Mouse (Mus musculus) embryo, embryonic 11.5 days (tissue): ENCODE data around the gene Mrpl46.

Experiments
- DNase-seq: peaks from one replicate; pipeline ENCODE4 v3.0.0-alpha.2; 2012; ENCODE audit warnings: low read depth, low spot score

Gene Mrpl46

DNA sequence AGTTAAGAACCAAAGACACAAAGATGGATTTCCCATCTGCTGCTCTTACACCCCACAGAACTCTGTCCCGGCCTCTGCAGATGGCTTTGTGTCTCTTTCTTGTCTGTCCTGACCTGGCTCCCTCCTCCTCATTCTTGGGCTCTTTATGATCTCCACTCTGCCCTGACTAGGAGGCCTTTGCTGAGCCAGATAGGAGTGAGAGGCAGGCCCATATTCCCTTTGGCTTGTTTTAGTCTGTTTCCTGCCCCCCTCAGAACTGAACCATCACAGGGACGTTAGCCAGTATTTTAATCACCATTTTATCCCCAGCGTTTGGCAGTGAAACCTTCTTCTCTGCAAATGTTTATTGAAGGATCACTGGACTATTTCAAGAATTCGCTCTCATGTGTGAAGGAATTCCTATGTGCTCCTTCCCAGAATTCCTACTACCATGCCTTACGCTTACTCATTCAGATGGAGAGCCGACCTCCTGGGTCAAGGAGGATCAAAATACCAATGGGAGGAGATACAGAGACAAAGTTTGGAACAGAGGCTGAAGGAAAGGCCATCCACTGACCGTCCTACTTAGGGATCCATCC is 14.2 kb downstream of the Mrpl46 start:
- DNase-seq: no peak

DNA sequence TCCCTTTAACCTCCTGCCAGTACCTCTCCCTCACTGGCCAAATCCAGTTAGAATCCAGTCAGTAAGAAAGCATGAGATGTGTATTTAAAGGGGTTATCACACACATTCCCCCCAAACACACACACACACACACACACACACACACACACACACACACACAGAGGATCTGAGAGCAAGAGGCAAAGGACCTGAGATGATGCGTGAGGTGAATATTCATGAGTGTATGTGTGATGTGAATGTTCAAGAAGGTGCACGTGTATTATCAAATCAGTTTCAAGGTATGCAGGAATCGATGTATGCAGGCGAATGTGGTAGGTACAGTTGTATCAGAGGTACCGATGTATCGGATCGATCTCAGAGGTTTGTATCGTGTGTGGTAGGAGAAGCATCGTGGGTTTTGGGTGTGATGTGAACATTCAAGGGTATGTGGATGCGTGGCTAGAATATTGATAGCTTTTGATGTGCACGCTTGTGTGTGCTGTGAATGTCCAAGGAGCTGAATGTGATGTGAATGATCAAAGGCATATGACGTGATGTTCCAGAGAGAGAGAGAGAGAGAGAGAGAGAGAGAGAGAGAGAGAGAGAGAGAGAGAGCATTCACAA is 15.3 kb downstream of the Mrpl46 start:
- no peak for DNase-seq

DNA sequence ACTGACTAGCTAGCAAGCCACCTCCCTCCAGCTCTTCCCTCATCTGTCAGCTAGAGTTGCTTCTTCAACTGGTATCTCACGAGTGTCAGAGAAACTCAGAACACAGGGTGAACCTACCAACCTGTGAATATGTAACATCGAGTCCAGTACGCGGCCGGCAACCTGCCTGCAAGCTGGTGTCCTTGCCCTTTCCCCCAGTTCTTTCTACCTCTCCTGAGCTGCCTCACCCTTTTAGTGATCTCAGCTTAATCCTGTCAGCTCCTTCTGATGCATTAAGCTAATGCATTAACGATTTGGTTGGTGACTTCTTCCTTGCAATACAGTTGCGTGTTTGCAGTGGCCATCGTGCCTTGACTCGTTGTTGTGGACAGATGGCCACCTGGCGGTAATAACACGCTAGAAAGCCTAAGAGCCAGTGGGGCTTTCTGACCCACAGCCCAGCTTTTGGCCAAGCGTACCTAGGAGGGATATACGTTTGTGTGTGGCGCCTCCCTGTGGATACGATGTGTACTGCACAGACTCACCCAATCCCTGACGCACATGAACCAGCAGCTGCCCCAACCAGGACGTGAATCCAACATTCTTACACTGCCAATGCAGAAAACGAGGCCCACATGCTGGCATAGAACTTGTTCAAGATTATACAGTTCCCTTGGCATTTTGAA is 17.2 kb downstream of the Mrpl46 start:
- peak; percentile 67 for DNase-seq

DNA sequence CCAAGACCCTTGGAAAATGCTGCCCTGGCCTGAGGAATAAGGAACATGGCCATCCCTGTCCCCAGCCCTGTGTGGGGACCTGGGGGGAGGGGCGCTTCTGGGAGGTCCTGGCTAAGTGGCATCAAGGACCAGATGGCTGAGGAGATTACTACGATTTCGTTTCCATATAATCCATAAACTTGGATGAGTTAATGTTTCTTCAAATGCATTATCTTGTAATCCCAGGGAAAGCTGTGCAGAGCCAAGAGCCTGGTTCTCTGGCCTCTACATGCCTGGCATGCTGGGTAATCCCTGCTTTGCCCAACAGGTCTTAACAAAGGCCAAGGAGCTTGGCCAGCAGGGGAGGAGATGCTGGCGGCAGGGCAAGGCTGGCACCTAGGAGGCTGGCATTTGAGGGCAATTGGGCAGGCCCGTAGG is 18.1 kb downstream of the Mrpl46 start:
- no peak for DNase-seq

DNA sequence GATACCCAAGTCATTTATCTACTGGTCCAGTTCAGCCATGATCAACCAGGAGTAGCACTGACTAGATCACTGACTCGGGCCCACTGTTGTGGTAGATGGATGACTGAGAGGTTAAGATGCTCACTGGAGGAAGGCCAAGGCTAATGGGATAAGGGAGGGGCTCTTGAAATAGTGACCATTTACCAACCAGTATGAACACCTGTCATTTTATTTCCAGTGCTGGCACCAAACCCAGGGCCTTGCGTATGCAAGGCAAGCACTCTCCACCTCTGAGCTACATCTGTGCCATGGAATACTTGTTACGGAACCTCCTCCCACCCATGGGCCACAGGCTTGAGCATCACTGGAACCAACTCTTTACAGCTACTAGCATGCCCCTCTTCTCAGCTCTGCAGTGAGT is 19.5 kb downstream of the Mrpl46 start:
- no peak for DNase-seq

DNA sequence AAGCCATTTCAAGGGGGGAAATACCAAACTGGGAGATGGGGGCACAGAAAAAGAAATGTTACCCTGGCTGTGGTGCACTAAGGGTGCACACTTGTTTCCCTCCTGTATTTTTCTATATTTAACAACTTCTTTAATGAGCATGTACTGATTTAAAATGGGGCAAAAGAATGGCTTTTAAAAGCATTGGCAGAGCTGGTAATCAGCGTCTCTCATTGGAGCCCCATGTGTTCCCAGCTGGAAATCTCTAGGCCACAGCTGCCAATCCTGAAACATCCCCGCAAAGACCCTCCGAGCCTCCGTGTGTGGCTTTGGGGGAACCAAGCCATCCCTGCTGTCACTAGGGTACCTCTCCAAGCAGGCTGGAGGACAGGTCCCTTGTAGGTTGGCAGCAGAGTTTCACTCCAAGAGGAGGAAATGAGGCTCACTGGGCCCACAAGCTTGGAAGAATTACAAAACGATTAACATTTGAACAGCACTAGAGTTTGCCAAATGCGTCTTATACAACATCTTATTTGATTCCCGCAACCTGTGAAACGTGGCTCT is 28.8 kb downstream of the Mrpl46 start:
- no peak for DNase-seq

DNA sequence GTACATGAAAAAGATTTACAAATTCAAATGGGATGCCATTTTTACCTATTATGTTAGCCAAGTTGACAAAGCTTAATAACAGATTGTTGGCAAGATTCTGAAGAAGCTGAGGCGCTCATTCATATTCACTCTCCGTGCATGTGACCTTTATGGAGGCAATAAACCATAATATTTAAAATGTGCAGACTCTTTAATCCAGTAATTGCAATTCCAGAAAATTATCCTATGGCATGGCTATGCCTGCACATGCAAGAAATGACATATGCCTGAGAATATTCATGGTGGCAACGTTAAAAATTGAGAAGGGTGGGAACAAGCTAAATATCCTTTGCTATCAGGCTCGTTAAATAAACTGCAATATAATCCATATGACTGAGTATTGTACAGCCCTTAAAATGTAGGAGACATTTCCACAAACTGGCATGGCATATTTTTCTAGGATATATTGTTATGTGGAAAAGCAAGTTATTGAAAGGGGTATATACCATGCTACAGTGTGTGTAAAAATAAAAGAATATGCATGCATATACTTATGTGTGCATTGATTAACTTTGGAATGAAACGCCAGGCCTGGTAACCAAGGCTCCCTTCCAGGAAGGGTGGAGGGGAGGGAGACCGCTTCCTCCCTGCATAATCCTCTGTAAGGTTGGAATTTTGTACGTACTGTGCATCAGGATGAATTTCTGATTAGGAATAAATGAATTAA is 29.4 kb downstream of the Mrpl46 start:
- no peak for DNase-seq

DNA sequence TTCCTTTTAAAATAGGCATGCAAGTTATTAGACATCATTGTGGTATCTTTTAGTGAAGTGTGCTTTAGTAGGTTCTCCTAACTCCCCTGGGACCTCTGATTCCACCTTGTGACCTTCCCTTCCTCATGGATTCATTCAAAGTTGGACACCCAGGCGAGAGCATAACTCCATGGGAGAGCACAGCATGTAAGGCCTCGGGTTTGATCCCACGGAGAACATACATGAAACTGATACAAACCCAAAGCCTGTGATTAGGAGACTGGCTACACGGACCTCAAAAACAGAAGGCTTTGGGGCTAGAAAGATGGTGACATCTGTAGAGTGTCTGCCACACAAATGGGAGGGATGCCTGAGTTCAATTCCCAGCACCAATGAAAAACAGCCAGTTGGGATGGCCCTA is 30.4 kb downstream of the Mrpl46 start:
- no peak for DNase-seq

DNA sequence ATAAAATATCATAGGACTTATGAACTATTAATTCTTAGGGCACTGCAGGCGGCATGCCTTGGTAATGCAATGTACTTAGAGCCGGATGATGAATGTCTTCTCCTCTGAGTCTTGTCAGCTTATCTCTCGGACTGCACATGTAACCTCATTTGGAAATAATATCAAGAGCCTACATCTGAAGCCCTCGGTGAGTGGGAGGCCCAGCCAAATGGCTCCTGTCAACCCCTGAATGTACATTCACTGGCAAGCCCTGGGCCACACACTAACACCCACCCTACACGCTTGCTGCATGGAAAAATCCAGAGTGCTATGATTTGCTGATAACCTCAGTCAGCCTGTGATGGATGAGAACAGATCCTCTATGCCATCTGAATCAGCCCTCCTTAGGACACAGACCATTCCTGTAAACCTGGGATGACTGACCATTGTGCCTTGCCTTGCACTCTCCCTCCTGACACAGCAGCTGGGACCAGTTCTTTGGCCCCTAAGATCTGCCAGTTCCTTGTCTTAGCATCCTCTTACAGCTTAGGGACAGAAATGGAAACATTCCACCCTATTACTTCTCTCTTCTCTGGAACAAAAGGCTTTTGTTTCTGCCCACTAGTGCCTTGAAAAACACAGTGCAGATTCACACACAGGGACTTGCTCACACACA is 39.5 kb downstream of the Mrpl46 start:
- no peak for DNase-seq

DNA sequence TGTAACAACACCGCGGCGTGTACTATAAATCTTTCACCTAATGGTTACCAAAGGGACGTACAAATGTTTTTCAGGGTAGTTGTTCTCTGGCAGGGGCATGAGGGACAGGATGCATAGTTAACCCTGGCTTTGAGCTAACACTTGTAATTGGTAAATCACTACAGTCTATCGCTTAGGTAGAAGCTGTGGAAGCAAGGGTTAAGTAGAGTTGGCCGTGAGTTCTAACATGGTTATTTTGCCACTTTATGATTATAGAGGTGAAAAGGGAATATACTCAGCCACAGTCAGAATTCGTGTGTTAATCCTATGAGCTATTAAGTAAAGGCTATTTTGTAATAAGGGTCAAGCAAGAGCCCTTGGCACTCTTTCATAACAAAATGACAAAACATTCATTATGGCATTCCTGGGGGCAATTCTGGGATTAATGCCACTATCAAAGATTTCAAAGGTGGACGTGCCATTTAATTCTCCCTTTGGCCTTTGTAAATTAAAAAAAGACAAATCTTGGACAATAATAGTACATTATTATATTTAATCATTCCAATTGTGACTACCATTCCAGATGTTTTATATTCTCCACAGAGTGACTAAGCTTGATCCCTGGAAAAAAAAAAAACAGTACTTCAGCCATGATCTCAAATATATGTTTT is 43.9 kb downstream of the Mrpl46 start:
- no peak for DNase-seq

DNA sequence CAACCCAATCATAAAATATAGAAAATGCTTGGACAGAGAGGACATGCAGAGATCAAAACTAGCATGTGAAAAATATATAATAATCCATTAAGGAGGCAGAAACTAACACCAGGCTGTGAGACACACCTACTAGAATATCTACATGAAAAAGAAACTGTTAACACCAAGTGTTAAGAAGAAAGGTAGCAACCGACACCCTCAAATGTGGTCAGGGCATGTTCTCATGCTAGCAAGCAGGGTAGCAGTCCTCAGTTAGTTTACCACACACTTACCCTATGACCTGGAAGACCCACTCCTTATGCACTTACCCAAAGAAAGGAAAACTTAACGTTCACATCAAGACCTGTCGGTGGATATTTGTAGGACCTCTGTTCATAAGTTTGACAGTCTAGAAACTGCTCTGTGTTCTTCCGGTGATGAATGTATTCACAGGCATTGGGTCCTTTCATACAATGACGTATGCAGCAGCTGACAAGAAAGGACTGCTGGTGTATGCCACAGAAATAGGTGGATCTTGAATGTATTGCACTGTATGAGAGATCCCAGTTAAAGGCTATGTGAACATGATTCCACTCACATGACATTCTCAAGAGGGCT is 45.6 kb downstream of the Mrpl46 start, which contains the start of gene Ntrk3:
Ntrk3 (minus strand) TSS at position 399 of the 597 bp plus-strand sequence.
- no peak for DNase-seq

DNA sequence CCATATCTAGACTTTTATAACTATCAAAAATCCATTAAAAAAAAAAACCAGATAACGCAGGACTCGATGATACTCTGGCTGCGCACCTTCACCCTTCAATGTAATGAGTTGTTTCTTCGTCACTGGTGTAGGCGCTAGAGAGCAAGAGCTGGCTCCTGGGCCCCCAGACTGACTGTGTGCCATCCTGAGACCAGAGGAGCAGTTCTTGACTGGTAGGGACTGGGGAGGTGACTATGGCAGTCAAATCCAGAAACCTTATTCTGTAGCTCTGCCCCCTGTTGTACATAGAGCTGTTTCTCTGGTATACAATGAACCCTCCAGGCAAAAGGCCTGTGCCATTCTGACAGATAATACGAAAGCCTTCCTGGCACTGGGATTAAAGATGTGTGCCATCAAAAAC is 46.1 kb downstream of the Mrpl46 start:
- no peak for DNase-seq

DNA sequence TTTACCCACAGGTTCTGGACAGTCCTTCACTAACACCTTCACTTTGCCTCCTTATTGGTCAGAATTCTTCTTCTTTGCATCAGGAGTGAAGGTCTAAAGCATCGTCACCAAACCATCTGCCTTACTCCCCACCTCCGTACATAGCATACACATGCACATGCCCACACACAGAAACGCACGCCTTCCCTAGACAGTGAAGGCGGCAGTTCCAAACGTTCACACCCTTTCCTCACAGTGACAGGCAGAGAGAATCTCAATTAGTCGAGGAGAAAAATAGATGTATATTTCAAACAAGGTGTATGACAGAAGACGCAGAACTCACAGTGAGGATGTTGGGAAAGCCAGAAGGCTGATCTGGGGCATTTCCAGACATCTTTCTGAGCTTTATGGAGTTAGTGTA is 51.9 kb downstream of the Mrpl46 start:
- no peak for DNase-seq
